Mouse (Mus musculus) heart, adult 8-10 months (tissue): ENCODE data around the gene Icam2. TPM values are rescaled to one million over a fixed set of nuclear protein-coding genes. Genes with fewer than 3 reads are reported as not detected.
"Not testable (repeated sequence)": the region's sequence is repeated elsewhere in the genome, so short reads cannot be mapped to it uniquely, and the experiment has no call there.

Experiments used
- DNase-seq: peaks from one replicate; pipeline ENCODE4 v3.0.0; 2022; ENCODE audit warnings: low spot score
- total RNA-seq, 4 experiments: library from RNA; stranded (reverse); gene quantifications; 2 replicates each; pipeline ENCODE4 v1.2.4; 2022

Icam2 gene
- total RNA-seq, 4 experiments from 2014 or later = 15.6 to 28.2 (median 21.5) TPM

GRCm38 (mm10) chr11:106349772-106350171, 38.1 kb downstream of the Icam2 start:
- DNase-seq = no peak

GRCm38 (mm10) chr11:106344910-106345309, 43.0 kb downstream of the Icam2 start:
- no peak for DNase-seq

- no peak for DNase-seq
Observed at GRCm38 (mm10) chr11:106340990-106341520, 46.8 kb downstream of the Icam2 start.

GRCm38 (mm10) chr11:106339323-106339722, 48.6 kb downstream of the Icam2 start:
- DNase-seq = not testable (repeated sequence)

- no peak for DNase-seq
Observed at GRCm38 (mm10) chr11:106338870-106339269, 49.0 kb downstream of the Icam2 start.

- DNase-seq = no peak
Observed at GRCm38 (mm10) chr11:106338029-106338428, 49.8 kb downstream of the Icam2 start.

GRCm38 (mm10) chr11:106334066-106334465, 53.8 kb downstream of the Icam2 start:
- DNase-seq = no peak

- no peak for DNase-seq
Observed at GRCm38 (mm10) chr11:106332458-106332857, 55.4 kb downstream of the Icam2 start.

GRCm38 (mm10) chr11:106329682-106330081, 58.2 kb downstream of the Icam2 start:
- no peak for DNase-seq

GRCm38 (mm10) chr11:106329128-106329527, 58.7 kb downstream of the Icam2 start:
- DNase-seq = no peak

GRCm38 (mm10) chr11:106328521-106328920, 59.4 kb downstream of the Icam2 start:
- no peak for DNase-seq

Other genes starting within 250 kb of the Icam2 start
- gene Gm10840, start 227.2 kb downstream of the Icam2 start, total RNA-seq = not detected
- 1 to 10 TPM; 1.7 to 3.9 (median 3.4) TPM for gene Limd2, start 227.2 kb downstream of the Icam2 start, total RNA-seq
- gene Strada, start 185.9 kb downstream of the Icam2 start, total RNA-seq = 1 to 10 TPM; 4.8 to 8.5 (median 7.6) TPM
- 10 to 100 TPM; 71.6 to 93.0 (median 85.9) TPM for gene Ccdc47, start 171.7 kb downstream of the Icam2 start, total RNA-seq
- gene Ddx42, start 171.1 kb downstream of the Icam2 start, total RNA-seq = 10 to 100 TPM; 24.7 to 30.7 (median 27.3) TPM
- gene Ftsj3, start 132.0 kb downstream of the Icam2 start, total RNA-seq = 10 to 100 TPM; 19.3 to 23.1 (median 21.2) TPM
- gene Psmc5, start 131.9 kb downstream of the Icam2 start, total RNA-seq = 100 to 1,000 TPM in 3 of 4 experiments, 10 to 100 TPM in 1; 99.8 to 112 (median 103) TPM
- gene Smarcd2, start 115.1 kb downstream of the Icam2 start, total RNA-seq = 10 to 100 TPM; 14.3 to 16.7 (median 15.5) TPM
- under 1 TPM in 1 of 4 experiments, not detected in 3; 0.08 TPM for gene Tcam1, start 111.4 kb downstream of the Icam2 start, total RNA-seq
- gene Gh, start 86.2 kb downstream of the Icam2 start, total RNA-seq = not detected
- 1 to 10 TPM in 2 of 4 experiments, under 1 TPM in 2; 0.52 to 2.3 (median 1.0) TPM for gene Cd79b, start 73.3 kb downstream of the Icam2 start, total RNA-seq
- gene Scn4a, start 34.8 kb downstream of the Icam2 start, total RNA-seq = 10 to 100 TPM; 23.9 to 46.8 (median 31.4) TPM
- 1 to 10 TPM in 3 of 4 experiments, under 1 TPM in 1; 0.75 to 1.8 (median 1.5) TPM for gene Prr29, start 22.6 kb downstream of the Icam2 start, total RNA-seq
- gene Ern1, start 99.8 kb upstream of the Icam2 start, total RNA-seq = 10 to 100 TPM; 10.2 to 14.0 (median 12.8) TPM
- 10 to 100 TPM; 37.9 to 56.9 (median 45.0) TPM for gene Tex2, start 225.3 kb upstream of the Icam2 start, total RNA-seq